Mouse (Mus musculus): ENCODE measurements around the gene Kitl.

Kitl gene

DNA sequence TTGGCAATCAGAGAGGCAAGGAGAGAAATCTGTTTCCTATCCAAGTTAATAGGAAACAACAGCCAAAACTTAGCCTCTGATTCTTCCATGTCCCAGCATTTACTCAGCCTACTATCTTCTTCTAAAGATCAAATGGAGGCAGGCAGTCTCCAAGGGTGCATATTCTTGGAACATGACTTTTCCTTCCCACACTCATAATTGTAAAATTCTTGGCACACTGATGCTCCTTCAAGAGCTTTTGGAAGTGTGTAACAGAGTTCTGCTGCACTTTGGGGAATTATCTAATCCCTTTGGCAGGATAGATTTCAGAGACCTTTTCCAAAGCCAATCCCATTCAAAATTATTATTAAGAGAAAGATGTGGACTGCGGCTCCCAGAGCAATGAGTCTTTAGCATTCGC, 100.1 kb downstream of the Kitl start:
- CTCF ChIA-PET: no interaction called here

DNA sequence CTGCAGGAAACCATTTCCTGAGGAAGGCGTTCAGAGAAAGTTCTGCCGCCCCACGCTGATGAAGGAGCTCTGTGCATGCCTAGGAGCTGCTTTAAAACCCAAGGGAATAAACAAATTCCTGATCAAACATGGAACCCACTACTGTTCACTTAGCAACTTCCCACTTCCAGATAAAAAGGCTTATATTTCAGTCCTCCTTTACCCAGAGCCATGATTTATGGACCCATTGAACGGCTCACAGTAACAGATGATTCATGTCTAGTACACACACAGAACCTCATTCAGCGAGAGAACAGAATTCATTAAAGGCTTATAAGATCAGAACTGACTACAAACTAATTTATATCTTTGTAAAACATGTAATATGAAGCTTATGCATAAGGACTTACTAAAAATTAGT, 109.0 kb downstream of the Kitl start:
- CTCF ChIA-PET: no interaction called here

DNA sequence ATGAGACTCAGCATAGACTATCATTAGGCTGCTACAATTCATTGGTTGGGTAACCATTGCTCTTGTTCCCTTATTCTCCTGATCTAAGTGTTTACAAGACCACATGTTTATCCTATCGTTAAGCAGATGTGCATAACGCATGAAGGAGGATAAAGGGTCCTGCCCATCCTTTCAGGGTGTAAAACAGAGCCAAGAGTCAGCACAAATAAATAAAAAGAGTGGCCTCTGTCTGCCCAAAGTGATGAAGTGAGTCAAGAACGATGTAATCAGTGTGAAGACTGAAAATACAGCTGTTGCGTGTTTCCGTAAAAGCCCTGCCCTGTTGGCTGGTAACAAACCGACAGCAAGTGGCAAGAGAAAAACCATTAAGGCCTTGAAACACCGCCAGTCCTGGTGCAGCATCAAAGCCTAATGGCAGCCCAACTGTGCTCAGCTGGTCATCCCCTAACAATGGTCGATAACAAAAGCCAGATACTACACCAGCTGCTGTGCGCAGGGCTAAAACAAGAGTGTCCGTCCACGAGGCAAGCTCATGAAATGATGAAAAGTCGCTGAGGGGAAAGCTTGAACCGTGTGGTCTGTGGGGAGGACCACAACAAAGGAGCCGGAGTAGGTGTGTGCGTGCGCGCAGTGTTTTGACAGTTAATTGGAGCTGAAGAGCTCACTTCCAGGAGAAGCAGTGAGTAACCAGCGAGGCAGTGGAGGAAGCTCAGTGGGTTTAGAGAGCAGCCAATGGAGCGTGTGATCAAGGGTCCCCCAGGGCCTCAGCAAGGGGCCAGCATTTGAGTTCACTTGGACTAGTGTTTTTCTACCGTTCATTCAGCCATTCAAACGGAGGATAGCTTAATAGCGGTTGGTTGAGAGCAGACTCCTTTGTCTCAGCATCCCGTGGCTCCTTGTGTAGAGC, 112.7 kb downstream of the Kitl start:
- CTCF ChIA-PET: no interaction called here

DNA sequence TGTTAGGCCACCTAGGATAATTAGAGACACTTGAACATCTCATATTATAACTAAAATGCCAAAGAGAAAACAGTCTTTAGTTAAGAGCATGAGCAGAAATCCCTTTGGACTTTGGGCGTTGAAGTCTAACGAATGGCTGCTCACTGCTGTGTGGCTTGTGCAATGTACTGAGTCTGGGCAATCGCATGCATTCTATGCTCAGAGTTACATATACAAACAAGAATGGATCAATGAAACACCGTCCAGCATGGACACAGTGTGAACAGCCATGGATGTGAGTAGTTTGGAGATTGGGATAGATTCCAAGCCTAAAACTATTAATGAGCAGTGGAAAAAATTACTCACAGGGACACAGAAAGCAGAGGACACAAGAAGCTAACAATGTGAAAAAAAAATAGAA, 116.2 kb downstream of the Kitl start:
- CTCF ChIA-PET: no interaction called here

DNA sequence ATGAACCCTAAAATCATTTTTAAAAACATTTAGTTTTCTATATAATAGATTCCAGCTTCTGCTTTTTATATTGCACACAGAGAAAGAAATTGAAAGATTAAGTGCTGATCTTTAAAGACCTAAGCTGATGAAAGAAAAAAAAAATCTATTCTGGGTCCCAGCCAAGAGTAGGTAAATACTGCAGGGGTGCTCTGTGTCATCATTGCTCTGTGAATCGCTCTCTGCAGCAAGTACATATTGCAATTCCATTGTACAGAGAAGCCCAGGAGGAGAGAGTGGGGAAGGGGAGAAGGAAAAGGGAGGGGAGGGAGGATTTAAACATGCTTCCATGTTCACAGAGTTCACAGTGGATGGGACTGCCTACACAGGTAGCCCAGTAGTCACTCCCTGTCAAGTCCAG, 116.9 kb downstream of the Kitl start:
- CTCF ChIA-PET: no interaction called here

DNA sequence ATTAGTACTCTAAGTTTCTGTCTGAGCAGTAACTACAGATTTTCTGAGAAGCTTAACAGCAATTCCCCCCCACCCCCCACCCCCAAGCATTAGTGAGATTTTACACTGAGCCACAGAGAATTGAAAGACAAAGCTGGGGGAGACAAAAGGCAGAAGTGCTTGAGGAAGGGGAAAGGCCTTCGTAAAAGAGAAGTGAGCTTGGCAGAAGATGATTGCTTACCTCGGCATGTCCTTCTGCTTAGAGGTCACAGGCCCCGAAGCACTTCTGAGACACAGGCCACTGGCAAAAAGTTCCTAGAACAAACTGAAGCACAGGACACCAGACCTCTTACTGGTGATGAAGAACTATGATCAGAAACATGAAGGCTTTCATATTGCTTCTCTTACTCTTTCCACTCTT, 123.1 kb downstream of the Kitl start:
- CTCF ChIA-PET: no interaction called here

DNA sequence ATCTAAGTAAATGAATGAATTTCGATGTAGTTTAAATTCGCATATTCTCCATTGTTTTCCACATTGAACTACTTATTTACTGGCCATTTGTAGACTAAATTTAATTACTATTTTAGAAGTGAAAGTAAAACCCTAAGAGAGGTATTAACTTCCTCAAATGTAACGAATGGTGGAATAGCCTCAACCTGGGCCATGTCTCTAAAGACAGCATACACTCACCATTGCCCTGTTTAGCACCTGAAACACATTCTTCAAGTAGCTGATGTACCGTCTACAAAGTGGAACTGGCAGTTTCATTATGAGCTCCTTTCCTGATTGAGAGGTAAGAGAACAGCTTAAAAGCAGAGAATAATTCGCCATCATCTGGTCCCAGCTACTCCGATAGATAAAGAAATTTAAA, 132.7 kb downstream of the Kitl start:
- CTCF ChIA-PET: no interaction called here
